Mouse (Mus musculus): ENCODE data around the gene Park7. TPM values are rescaled to one million over a fixed set of nuclear protein-coding genes. Genes with fewer than 3 reads are reported as not detected.

Gene Park7
- polyA plus RNA-seq, 1 experiment from 2014 or later: 406 TPM

DNA sequence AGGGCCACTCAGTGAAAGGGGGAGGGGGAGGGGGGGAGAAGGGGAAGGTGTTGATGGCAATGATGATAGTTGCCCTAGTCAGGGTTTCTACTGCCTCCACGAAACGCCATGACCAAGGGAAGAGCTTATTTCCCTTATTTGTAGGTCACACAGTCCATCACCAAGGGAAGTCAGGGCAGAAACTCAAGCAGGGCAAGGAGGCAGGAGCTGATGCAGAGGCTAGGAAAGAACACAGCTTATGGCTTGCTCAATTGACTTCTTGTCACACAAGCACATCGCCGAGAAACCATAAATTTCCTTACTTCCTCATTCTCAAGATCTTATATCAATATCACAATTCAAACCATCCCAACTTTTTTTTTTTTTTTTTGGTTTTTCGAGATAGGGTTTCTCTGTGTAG lies 22.9 kb downstream of the Park7 start:
- Histone ChIP-seq H3K27ac (ENCODE audit: low read depth, low read length) (no peak overlapping the region), H3K9me3 (ENCODE audit: control insufficient read depth, low read length) (no peaks in the 10 kb centered on the region), H3K4me3 (ENCODE audit: low read depth, low read length) (no peak overlapping the region), H3K36me3 (ENCODE audit: control insufficient read depth, insufficient read depth, low read length) (peaks cover 2% of the 10 kb centered on the region; the same call in 1 of the 2 replicates), H3K27me3 (ENCODE audit: control insufficient read depth, insufficient read depth, low read length) (no peaks in the 10 kb centered on the region), H3K9ac (ENCODE audit: low read depth, low read length) (no peak overlapping the region), H3K4me1 (replicated peaks; ENCODE audit: control insufficient read depth, insufficient read depth, low read length) (0 out of 2 replicates have a peak, but pooled peaks cover 2% of the 10 kb centered on the region), H3K4me2 (replicated peaks; ENCODE audit: low read depth, low read length) (no peak overlapping the region)
- DNase-seq (ENCODE audit: low spot score) (no peak), ATAC-seq (ENCODE audit: low FRiP score) (no peak)
- WGBS: 82% methylated on average over 5 of the region's 5 CpGs

DNA sequence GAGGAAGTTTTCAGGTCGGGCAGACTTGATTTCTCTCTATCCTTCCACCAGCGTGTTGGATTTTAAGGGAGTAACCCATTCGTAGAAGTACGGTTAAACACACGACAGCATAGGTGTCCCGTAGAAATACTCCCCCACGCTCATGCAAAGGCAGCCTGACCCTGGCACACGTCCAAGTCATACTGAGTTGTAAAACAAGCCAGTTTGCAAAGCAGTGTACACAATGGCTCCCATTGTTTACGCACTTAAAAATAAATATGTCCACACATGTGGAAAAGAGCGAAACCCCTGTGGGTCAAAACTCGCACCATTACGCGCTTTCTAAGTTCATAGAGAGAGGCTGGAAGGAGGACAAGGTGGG lies 24.3 kb downstream of the Park7 start:
- Histone ChIP-seq H3K9me3 (ENCODE audit: control insufficient read depth, low read length) (no peaks in the 10 kb centered on the region), H3K4me2 (replicated peaks; ENCODE audit: low read depth, low read length) (no peak overlapping the region), H3K4me1 (replicated peaks; ENCODE audit: control insufficient read depth, insufficient read depth, low read length) (0 out of 2 replicates have a peak, but pooled peaks cover 2% of the 10 kb centered on the region), H3K36me3 (ENCODE audit: control insufficient read depth, insufficient read depth, low read length) (no peaks in the 10 kb centered on the region), H3K27ac (ENCODE audit: low read depth, low read length) (no peak overlapping the region), H3K27me3 (ENCODE audit: control insufficient read depth, insufficient read depth, low read length) (no peaks in the 10 kb centered on the region), H3K4me3 (ENCODE audit: low read depth, low read length) (no peak overlapping the region), H3K9ac (ENCODE audit: low read depth, low read length) (no peak overlapping the region)
- WGBS: 66% methylated on average over 13 of the region's 13 CpGs
- DNase-seq (ENCODE audit: low spot score): no peak
- ATAC-seq (ENCODE audit: low FRiP score): no peak

DNA sequence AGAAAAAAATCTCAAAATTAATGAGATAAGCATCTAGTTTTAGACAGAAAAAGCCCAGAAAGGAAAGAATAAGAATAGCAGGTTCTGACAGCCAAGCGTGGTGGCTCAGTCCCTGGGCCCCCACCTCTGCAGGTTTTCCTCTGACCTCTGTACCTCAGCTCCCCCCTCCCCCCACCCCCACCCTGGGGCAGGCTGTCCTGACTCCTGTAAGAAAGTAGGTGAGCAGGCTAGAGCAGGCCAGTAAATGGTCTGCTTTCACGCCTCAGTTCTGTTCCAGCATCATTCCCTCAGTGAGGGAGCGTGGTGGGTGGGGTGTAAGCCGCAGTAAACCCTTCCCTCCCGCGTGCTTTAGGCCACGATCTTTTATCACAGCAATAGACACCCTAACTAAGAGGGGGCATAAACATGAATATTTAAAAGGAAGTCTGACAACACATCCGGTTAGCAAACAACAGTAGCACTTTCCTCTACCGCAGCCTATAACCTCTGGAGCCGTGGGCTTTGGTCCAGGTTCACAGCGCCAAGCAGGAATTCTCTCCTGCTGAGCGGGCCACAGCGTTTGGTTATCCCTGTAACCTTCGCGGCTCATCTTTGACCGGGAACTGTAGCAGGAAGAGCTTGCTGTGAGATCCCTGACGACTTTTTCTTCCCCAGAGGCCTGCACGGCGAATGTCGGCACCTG lies 24.8 kb downstream of the Park7 start:
- Histone ChIP-seq H3K27me3 (ENCODE audit: control insufficient read depth, insufficient read depth, low read length) (no peaks in the 10 kb centered on the region), H3K27ac (ENCODE audit: low read depth, low read length) (no peak overlapping the region), H3K4me1 (replicated peaks; ENCODE audit: control insufficient read depth, insufficient read depth, low read length) (0 out of 2 replicates have a peak, but pooled peaks cover 2% of the 10 kb centered on the region), H3K9ac (ENCODE audit: low read depth, low read length) (no peak overlapping the region), H3K9me3 (ENCODE audit: control insufficient read depth, low read length) (no peaks in the 10 kb centered on the region), H3K4me2 (replicated peaks; ENCODE audit: low read depth, low read length) (no peak overlapping the region), H3K4me3 (ENCODE audit: low read depth, low read length) (no peak overlapping the region), H3K36me3 (ENCODE audit: control insufficient read depth, insufficient read depth, low read length) (no peaks in the 10 kb centered on the region)
- DNase-seq (ENCODE audit: low spot score): no peak
- no peak for ATAC-seq (ENCODE audit: low FRiP score)
- 41% methylated on average over 20 of the region's 20 CpGs for WGBS

GRCm38 (mm10) chr4:150888492-150888891 lies 25.7 kb downstream of the Park7 start:
- DNase-seq (ENCODE audit: low spot score): no peak
- no peak overlapping the region for H3K27ac ChIP-seq (ENCODE audit: low read depth, low read length)
- no peaks in the 10 kb centered on the region for H3K36me3 ChIP-seq (ENCODE audit: control insufficient read depth, insufficient read depth, low read length)
- no peak overlapping the region for H3K9ac ChIP-seq (ENCODE audit: low read depth, low read length)
- no peaks in the 10 kb centered on the region for H3K27me3 ChIP-seq (ENCODE audit: control insufficient read depth, insufficient read depth, low read length)
- H3K4me2 ChIP-seq (replicated peaks; ENCODE audit: low read depth, low read length): no peak overlapping the region
- 0 out of 2 replicates have a peak, but pooled peaks cover 2% of the 10 kb centered on the region for H3K4me1 ChIP-seq (replicated peaks; ENCODE audit: control insufficient read depth, insufficient read depth, low read length)
- WGBS: 82% methylated on average over 4 of the region's 4 CpGs
- no peaks in the 10 kb centered on the region for H3K9me3 ChIP-seq (ENCODE audit: control insufficient read depth, low read length)
- H3K4me3 ChIP-seq (ENCODE audit: low read depth, low read length): no peak overlapping the region
- ATAC-seq (ENCODE audit: low FRiP score): no peak

- Histone ChIP-seq H3K9ac (ENCODE audit: low read depth, low read length) (no peak overlapping the region), H3K4me1 (replicated peaks; ENCODE audit: control insufficient read depth, insufficient read depth, low read length) (0 out of 2 replicates have a peak, but pooled peaks cover 2% of the 10 kb centered on the region), H3K27me3 (ENCODE audit: control insufficient read depth, insufficient read depth, low read length) (no peaks in the 10 kb centered on the region), H3K36me3 (ENCODE audit: control insufficient read depth, insufficient read depth, low read length) (no peaks in the 10 kb centered on the region), H3K4me3 (ENCODE audit: low read depth, low read length) (no peak overlapping the region), H3K4me2 (replicated peaks; ENCODE audit: low read depth, low read length) (no peak overlapping the region), H3K9me3 (ENCODE audit: control insufficient read depth, low read length) (no peaks in the 10 kb centered on the region), H3K27ac (ENCODE audit: low read depth, low read length) (no peak overlapping the region)
- DNase-seq (ENCODE audit: low spot score) (no peak), ATAC-seq (ENCODE audit: low FRiP score) (no peak)
- 74% methylated on average over 5 of the region's 5 CpGs for WGBS
These were observed 26.3 kb downstream of the Park7 start for GRCm38 (mm10) chr4:150887903-150888302.

- H3K4me2 ChIP-seq (replicated peaks; ENCODE audit: low read depth, low read length): no peak overlapping the region
- H3K9me3 ChIP-seq (ENCODE audit: control insufficient read depth, low read length): peaks cover 6% of the 10 kb centered on the region; the same call in 1 of the 2 replicates
- no peak for ATAC-seq (ENCODE audit: low FRiP score)
- H3K27ac ChIP-seq (ENCODE audit: low read depth, low read length): no peak overlapping the region
- no peaks in the 10 kb centered on the region for H3K4me1 ChIP-seq (replicated peaks; ENCODE audit: control insufficient read depth, insufficient read depth, low read length)
- H3K9ac ChIP-seq (ENCODE audit: low read depth, low read length): no peak overlapping the region
- H3K4me3 ChIP-seq (ENCODE audit: low read depth, low read length): no peak overlapping the region
- no peak for DNase-seq (ENCODE audit: low spot score)
- 89% methylated on average over 5 of the region's 5 CpGs for WGBS
- no peaks in the 10 kb centered on the region for H3K36me3 ChIP-seq (ENCODE audit: control insufficient read depth, insufficient read depth, low read length)
- no peaks in the 10 kb centered on the region for H3K27me3 ChIP-seq (ENCODE audit: control insufficient read depth, insufficient read depth, low read length)
These were observed 31.6 kb downstream of the Park7 start for GRCm38 (mm10) chr4:150882632-150883031.

DNA sequence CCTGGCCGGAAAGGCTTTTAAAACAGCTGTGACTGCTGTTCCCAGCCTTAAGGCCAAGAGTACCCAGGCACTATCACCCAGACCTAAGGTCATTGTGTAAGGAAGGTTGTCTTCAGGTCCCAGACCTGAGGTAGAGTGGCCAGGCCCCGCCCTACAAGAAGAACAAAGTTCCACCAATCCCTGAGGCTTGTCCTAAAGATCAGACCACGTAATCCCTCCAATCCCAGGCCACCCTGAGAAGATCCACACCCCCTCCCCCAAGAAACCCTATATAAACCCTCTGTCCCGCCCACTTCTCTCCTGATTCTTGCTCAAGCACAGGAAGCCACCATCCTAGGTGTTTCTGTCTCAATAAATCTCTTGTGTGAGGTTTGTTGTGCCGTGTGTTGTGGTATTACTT lies 33.9 kb downstream of the Park7 start:
- WGBS: 86% methylated on average over 5 of the region's 5 CpGs
- no peaks in the 10 kb centered on the region for H3K4me1 ChIP-seq (replicated peaks; ENCODE audit: control insufficient read depth, insufficient read depth, low read length)
- H3K4me3 ChIP-seq (ENCODE audit: low read depth, low read length): no peak overlapping the region
- no peak overlapping the region for H3K9ac ChIP-seq (ENCODE audit: low read depth, low read length)
- peaks cover 6% of the 10 kb centered on the region; the same call in 1 of the 2 replicates for H3K9me3 ChIP-seq (ENCODE audit: control insufficient read depth, low read length)
- no peak overlapping the region for H3K4me2 ChIP-seq (replicated peaks; ENCODE audit: low read depth, low read length)
- no peak overlapping the region for H3K27ac ChIP-seq (ENCODE audit: low read depth, low read length)
- ATAC-seq (ENCODE audit: low FRiP score): no peak
- H3K36me3 ChIP-seq (ENCODE audit: control insufficient read depth, insufficient read depth, low read length): no peaks in the 10 kb centered on the region
- DNase-seq (ENCODE audit: low spot score): no peak
- no peaks in the 10 kb centered on the region for H3K27me3 ChIP-seq (ENCODE audit: control insufficient read depth, insufficient read depth, low read length)

DNA sequence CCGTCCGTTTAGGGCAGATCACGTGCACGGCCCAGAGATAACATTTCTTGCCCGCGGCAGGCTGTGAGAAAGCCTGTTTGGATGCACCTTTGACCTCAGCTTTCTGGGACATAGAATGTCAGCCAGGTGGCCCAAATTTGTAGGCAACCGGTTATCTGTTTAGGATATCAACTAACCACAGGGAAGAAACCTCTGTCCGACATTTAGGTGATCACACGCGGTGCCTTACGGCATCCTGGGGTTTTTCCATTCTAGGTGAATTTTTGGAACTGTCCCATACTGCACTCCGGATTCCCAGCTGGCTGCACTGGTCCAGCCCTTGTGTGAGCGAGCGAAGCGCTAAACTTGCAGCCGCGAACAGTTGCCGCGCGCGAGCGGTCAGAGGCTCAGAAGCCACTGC lies 34.6 kb downstream of the Park7 start:
- H3K9me3 ChIP-seq (ENCODE audit: control insufficient read depth, low read length): peaks cover 6% of the 10 kb centered on the region; the same call in 1 of the 2 replicates
- no peaks in the 10 kb centered on the region for H3K36me3 ChIP-seq (ENCODE audit: control insufficient read depth, insufficient read depth, low read length)
- H3K27ac ChIP-seq (ENCODE audit: low read depth, low read length): no peak overlapping the region
- no peaks in the 10 kb centered on the region for H3K27me3 ChIP-seq (ENCODE audit: control insufficient read depth, insufficient read depth, low read length)
- no peak overlapping the region for H3K4me2 ChIP-seq (replicated peaks; ENCODE audit: low read depth, low read length)
- 92% methylated on average over 22 of the region's 22 CpGs for WGBS
- H3K4me3 ChIP-seq (ENCODE audit: low read depth, low read length): no peak overlapping the region
- H3K9ac ChIP-seq (ENCODE audit: low read depth, low read length): no peak overlapping the region
- H3K4me1 ChIP-seq (replicated peaks; ENCODE audit: control insufficient read depth, insufficient read depth, low read length): no peaks in the 10 kb centered on the region
- ATAC-seq (ENCODE audit: low FRiP score) (no peak), DNase-seq (ENCODE audit: low spot score) (no peak)

DNA sequence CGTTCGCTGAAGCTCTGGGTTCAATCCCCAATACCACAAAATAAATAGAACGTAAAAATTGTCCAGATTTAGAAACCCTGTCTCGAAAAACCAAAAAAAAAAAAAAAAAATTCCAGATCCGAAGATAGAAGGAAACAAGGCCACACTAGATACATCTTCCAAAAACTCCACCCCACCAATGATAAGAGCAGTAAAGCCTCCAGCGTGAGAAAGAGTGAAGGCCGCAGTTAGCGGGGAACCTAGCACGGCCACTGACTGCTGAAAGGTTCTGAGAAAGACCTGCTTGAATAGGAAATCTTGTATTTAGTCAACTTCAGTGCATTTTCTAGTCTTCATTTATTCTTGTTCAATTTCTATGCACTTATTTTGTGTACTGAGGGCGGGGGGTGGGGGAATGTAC lies 38.8 kb downstream of the Park7 start:
- Histone ChIP-seq H3K27me3 (ENCODE audit: control insufficient read depth, insufficient read depth, low read length) (no peaks in the 10 kb centered on the region), H3K36me3 (ENCODE audit: control insufficient read depth, insufficient read depth, low read length) (no peaks in the 10 kb centered on the region), H3K9me3 (ENCODE audit: control insufficient read depth, low read length) (peaks cover 6% of the 10 kb centered on the region; the same call in 1 of the 2 replicates), H3K4me2 (replicated peaks; ENCODE audit: low read depth, low read length) (no peak overlapping the region), H3K4me3 (ENCODE audit: low read depth, low read length) (no peak overlapping the region), H3K9ac (ENCODE audit: low read depth, low read length) (no peak overlapping the region), H3K4me1 (replicated peaks; ENCODE audit: control insufficient read depth, insufficient read depth, low read length) (peaks cover 7% of the 10 kb centered on the region), H3K27ac (ENCODE audit: low read depth, low read length) (no peak overlapping the region)
- WGBS: 89% methylated on average over 10 of the region's 10 CpGs
- no peak for ATAC-seq (ENCODE audit: low FRiP score)
- DNase-seq (ENCODE audit: low spot score): no peak
